Mouse (Mus musculus): ENCODE data around the gene Pnn. TPM values are rescaled to one million over a fixed set of nuclear protein-coding genes. Genes with fewer than 3 reads are reported as not detected.

The Pnn gene
- 12.4 and 18.6 TPM in 2 replicates for polyA plus RNA-seq (2012; rRNA removed)

- peaks cover 4% of the 10 kb centered on the region for H3K4me1 ChIP-seq (ENCODE audit: control insufficient read depth, insufficient read depth, low read length)
- DNase-seq, result peak; percentile 96
- under 1% methylated on average over 43 of the region's 43 CpGs for WGBS
- TF ChIP-seq CTCF (IDR thresholded peaks at IDR 0.05; ENCODE audit: insufficient read depth, low read length), result 0 out of 2 replicates have a peak, but pooled peaks have one; percentile 2
- peak; percentile 96; the same call in 1 of the 2 replicates for TF ChIP-seq POLR2A (IDR thresholded peaks at IDR 0.05; ENCODE audit: borderline replicate concordance, extremely low read depth, low read depth, low read length)
- H3K4me3 ChIP-seq (replicated peaks; ENCODE audit: extremely low read depth, low read depth, low read length), result peak within 1 kb of the TSS; percentile 96
Observed at GRCm38 (mm10) chr12:59066448-59067077, at the start of gene Pnn. Gene Pnn (plus strand): TSS chr12:59066884.

GRCm38 (mm10) chr12:59017970-59018369 lies 48.7 kb upstream of the Pnn start:
- TF ChIP-seq POLR2A (IDR thresholded peaks at IDR 0.05; ENCODE audit: borderline replicate concordance, extremely low read depth, low read depth, low read length) (no peak), CTCF (IDR thresholded peaks at IDR 0.05; ENCODE audit: insufficient read depth, low read length) (no peak)
- Histone ChIP-seq H3K4me1 (ENCODE audit: control insufficient read depth, insufficient read depth, low read length) (no peaks in the 10 kb centered on the region), H3K4me3 (replicated peaks; ENCODE audit: extremely low read depth, low read depth, low read length) (no peak overlapping the region)
- no peak for DNase-seq
- WGBS, result 75% methylated on average over 8 of the region's 8 CpGs

GRCm38 (mm10) chr12:59019891-59020290 lies 46.8 kb upstream of the Pnn start:
- Histone ChIP-seq H3K4me3 (replicated peaks; ENCODE audit: extremely low read depth, low read depth, low read length) (no peak overlapping the region), H3K4me1 (ENCODE audit: control insufficient read depth, insufficient read depth, low read length) (no peaks in the 10 kb centered on the region)
- WGBS, result 86% methylated on average over 2 of the region's 2 CpGs
- TF ChIP-seq POLR2A (IDR thresholded peaks at IDR 0.05; ENCODE audit: borderline replicate concordance, extremely low read depth, low read depth, low read length), result no peak
- no peak for TF ChIP-seq CTCF (IDR thresholded peaks at IDR 0.05; ENCODE audit: insufficient read depth, low read length)
- DNase-seq, result no peak

DNA sequence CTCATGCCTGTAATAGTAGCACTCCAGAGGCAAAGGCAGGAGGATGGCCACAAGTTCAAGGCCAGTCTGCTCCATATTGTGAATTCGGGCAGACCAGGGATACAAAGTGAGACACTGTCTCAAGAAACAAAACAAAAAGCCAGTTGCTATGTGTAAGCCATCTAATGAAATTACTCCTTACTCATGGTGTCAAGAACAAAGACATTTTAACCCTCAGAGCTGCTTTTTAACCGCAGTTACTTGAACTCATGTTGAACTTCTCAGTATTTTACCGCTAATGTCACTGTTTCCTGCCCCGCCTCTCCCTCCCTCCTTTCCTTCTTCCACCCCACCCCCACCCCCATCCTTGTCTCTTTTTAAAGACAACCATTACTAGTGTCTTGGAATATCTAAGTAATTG lies 45.4 kb upstream of the Pnn start:
- no peak for DNase-seq
- no peak overlapping the region for H3K4me3 ChIP-seq (replicated peaks; ENCODE audit: extremely low read depth, low read depth, low read length)
- WGBS, result 71% methylated on average over 4 of the region's 4 CpGs

GRCm38 (mm10) chr12:59032101-59032500 lies 34.6 kb upstream of the Pnn start:
- Histone ChIP-seq H3K4me3 (replicated peaks; ENCODE audit: extremely low read depth, low read depth, low read length) (no peak overlapping the region), H3K4me1 (ENCODE audit: control insufficient read depth, insufficient read depth, low read length) (no peaks in the 10 kb centered on the region)
- no peak for DNase-seq
- WGBS, result 68% methylated on average over 5 of the region's 5 CpGs
- TF ChIP-seq POLR2A (IDR thresholded peaks at IDR 0.05; ENCODE audit: borderline replicate concordance, extremely low read depth, low read depth, low read length) (no peak), CTCF (IDR thresholded peaks at IDR 0.05; ENCODE audit: insufficient read depth, low read length) (peak; percentile 24; the same call in 1 of the 2 replicates)

More for the DNA sequence above, 45.4 kb upstream of the Pnn start:
- H3K4me1 ChIP-seq (ENCODE audit: control insufficient read depth, insufficient read depth, low read length), result no peaks in the 10 kb centered on the region
- TF ChIP-seq CTCF (IDR thresholded peaks at IDR 0.05; ENCODE audit: insufficient read depth, low read length) (no peak), POLR2A (IDR thresholded peaks at IDR 0.05; ENCODE audit: borderline replicate concordance, extremely low read depth, low read depth, low read length) (no peak)

GRCm38 (mm10) chr12:59039162-59039970 lies 27.3 kb upstream of the Pnn start:
- WGBS, result 69% methylated on average over 10 of the region's 10 CpGs
- TF ChIP-seq POLR2A (IDR thresholded peaks at IDR 0.05; ENCODE audit: borderline replicate concordance, extremely low read depth, low read depth, low read length), result no peak
- TF ChIP-seq CTCF (IDR thresholded peaks at IDR 0.05; ENCODE audit: insufficient read depth, low read length), result no peak

DNA sequence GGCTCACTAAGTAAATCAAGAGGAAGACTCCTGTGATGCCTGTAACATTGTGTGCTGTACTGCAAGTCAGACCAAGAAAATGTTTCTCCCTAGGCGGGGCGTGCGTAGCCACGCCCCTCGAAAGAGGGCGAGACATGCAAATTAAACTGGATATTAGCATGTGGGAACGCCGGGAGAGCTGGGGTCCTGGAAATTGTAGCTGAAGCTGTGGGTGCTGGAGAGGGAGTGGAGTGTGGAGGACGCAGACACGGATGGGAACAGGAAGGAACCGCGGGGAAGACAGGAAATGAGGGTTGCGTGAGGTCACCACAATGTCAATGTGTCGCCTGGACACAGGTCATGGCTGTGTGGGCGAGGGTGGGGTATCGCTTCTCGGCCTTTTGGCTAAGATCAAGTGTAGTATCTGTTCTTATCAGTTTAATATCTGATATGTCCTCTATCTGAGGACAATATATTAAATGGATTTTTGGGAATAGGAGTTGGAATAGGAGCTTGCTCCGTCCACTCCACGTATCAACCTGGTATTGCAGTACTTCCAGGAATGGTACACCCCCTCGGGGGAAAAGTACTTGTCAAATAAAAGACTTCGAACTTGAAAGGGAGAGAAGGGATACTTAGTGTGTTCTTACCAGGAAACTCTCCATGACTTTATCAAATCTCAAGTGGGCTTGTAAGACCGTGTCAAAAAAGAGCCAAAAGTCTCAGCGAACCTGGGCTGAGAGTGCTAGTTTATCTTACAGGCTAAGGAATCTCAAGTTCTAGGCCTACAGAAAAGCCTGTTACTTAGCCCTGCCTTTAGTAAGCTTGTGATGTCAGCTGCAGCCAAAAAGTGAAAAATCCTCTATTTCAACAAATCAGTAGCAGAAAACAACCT lies 26.5 kb upstream of the Pnn start:
- WGBS, result 11% methylated on average over 23 of the region's 23 CpGs
- DNase-seq, result peak; percentile 40

More at GRCm38 (mm10) chr12:59039162-59039970, 27.3 kb upstream of the Pnn start:
- H3K4me3 ChIP-seq (replicated peaks; ENCODE audit: extremely low read depth, low read depth, low read length), result no peak overlapping the region
- H3K4me1 ChIP-seq (ENCODE audit: control insufficient read depth, insufficient read depth, low read length), result peaks cover 2% of the 10 kb centered on the region; the same call in 1 of the 2 replicates
- DNase-seq, result no peak

DNA sequence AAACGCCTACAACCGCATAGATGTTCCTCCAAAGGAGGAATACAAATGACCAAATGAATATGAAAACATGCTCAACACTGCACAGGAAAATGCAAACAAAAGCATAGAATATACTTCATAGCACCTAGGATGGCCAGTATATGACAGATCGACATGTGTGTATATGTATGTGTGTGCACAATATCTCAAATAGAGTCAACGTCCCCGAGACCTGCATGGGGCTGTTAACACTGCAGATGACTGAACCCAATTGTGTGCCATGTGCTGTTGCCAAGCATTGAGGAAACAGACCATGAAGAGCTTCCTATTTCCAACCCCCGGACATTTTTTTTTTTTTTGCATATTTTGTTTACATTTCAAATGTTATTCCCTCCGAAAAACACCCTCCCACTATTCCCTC lies 25.8 kb upstream of the Pnn start:
- WGBS, result 21% methylated on average over 7 of the region's 7 CpGs
- TF ChIP-seq CTCF (IDR thresholded peaks at IDR 0.05; ENCODE audit: insufficient read depth, low read length), result no peak
- TF ChIP-seq POLR2A (IDR thresholded peaks at IDR 0.05; ENCODE audit: borderline replicate concordance, extremely low read depth, low read depth, low read length), result no peak
- H3K4me1 ChIP-seq (ENCODE audit: control insufficient read depth, insufficient read depth, low read length), result peaks cover 2% of the 10 kb centered on the region; the same call in 1 of the 2 replicates
- no peak overlapping the region for H3K4me3 ChIP-seq (replicated peaks; ENCODE audit: extremely low read depth, low read depth, low read length)
- no peak for DNase-seq

More for the DNA sequence above, 26.5 kb upstream of the Pnn start:
- H3K4me3 ChIP-seq (replicated peaks; ENCODE audit: extremely low read depth, low read depth, low read length), result peak overlapping the region; percentile 78
- peaks cover 2% of the 10 kb centered on the region; the same call in 1 of the 2 replicates for H3K4me1 ChIP-seq (ENCODE audit: control insufficient read depth, insufficient read depth, low read length)
- TF ChIP-seq POLR2A (IDR thresholded peaks at IDR 0.05; ENCODE audit: borderline replicate concordance, extremely low read depth, low read depth, low read length), result peak; percentile 78; the same call in 1 of the 2 replicates
- no peak for TF ChIP-seq CTCF (IDR thresholded peaks at IDR 0.05; ENCODE audit: insufficient read depth, low read length)

GRCm38 (mm10) chr12:59052470-59052869 lies 14.2 kb upstream of the Pnn start:
- no peak for DNase-seq
- Histone ChIP-seq H3K4me1 (ENCODE audit: control insufficient read depth, insufficient read depth, low read length) (peaks cover 6% of the 10 kb centered on the region), H3K4me3 (replicated peaks; ENCODE audit: extremely low read depth, low read depth, low read length) (no peak overlapping the region)
- TF ChIP-seq CTCF (IDR thresholded peaks at IDR 0.05; ENCODE audit: insufficient read depth, low read length) (no peak), POLR2A (IDR thresholded peaks at IDR 0.05; ENCODE audit: borderline replicate concordance, extremely low read depth, low read depth, low read length) (no peak)
- WGBS, result 80% methylated on average over 3 of the region's 3 CpGs

Data from lung, adult 2 months (tissue).